Mouse (Mus musculus) layer of hippocampus, adult 2 months (tissue): ENCODE measurements at regions not wholly inside any gene's neighbourhood (a gene's known extent, or its start where the extent isn't known, plus 50 kb on each side); places are given as distances from the start of the nearest gene placed in this dataset.

Source experiments
- DNase-seq, 2 experiments: peaks; one replicate each; pipeline ENCODE4 v3.0.0; 2022; ENCODE audit warnings: low spot score in 2 of 2
- H3K27ac ChIP-seq: fragments of 200-600 bp; 2 replicates; pipeline ENCODE4 v1.8.1; 2022
- H3K4me3 ChIP-seq: fragments of 200-600 bp; 2 replicates; pipeline ENCODE4 v1.8.1; 2022; ENCODE audit warnings: mild to moderate bottlenecking
- CTCF ChIP-seq: fragments of 200-600 bp; conservative IDR thresholded peaks from 2 replicates; pipeline ENCODE4 v1.8.1; 2022; ENCODE audit warnings: antibody characterized with exemption, mild to moderate bottlenecking, moderate library complexity

GRCm38 (mm10) chr11:19521721-19522120, 402.5 kb upstream of the Spred2 start:
- Histone ChIP-seq H3K27ac (no peak overlapping the region), H3K4me3 (no peak overlapping the region)
- no peak for TF ChIP-seq CTCF
- no peak for DNase-seq

- TF ChIP-seq CTCF, result no peak
- H3K27ac ChIP-seq, result no peak overlapping the region
- no peak overlapping the region for H3K4me3 ChIP-seq
- DNase-seq, result peak in 1 of 2 experiments; percentile 8
These were observed 400.2 kb upstream of the Spred2 start for GRCm38 (mm10) chr11:19523853-19524487.

GRCm38 (mm10) chr11:19529126-19529525, 395.0 kb upstream of the Spred2 start:
- Histone ChIP-seq H3K27ac (no peak overlapping the region), H3K4me3 (no peak overlapping the region)
- no peak for TF ChIP-seq CTCF
- DNase-seq, result no peak

- Histone ChIP-seq H3K27ac (no peak overlapping the region), H3K4me3 (no peak overlapping the region)
- TF ChIP-seq CTCF, result no peak
- no peak for DNase-seq
These were observed 393.5 kb upstream of the Spred2 start for GRCm38 (mm10) chr11:19530652-19531051.

GRCm38 (mm10) chr11:19531255-19532003, 392.7 kb upstream of the Spred2 start:
- H3K27ac ChIP-seq, result no peak overlapping the region
- no peak for DNase-seq
- H3K4me3 ChIP-seq, result no peak overlapping the region
- no peak for TF ChIP-seq CTCF

GRCm38 (mm10) chr11:19532867-19533266, 391.3 kb upstream of the Spred2 start:
- TF ChIP-seq CTCF, result no peak

GRCm38 (mm10) chr11:19533701-19534100, 390.5 kb upstream of the Spred2 start:
- peak; percentile 34; the same call in 1 of the 2 replicates for TF ChIP-seq CTCF
- no peak for DNase-seq
- H3K27ac ChIP-seq, result no peak overlapping the region
- H3K4me3 ChIP-seq, result no peak overlapping the region

More at GRCm38 (mm10) chr11:19532867-19533266, 391.3 kb upstream of the Spred2 start:
- no peak for DNase-seq
- Histone ChIP-seq H3K4me3 (no peak overlapping the region), H3K27ac (no peak overlapping the region)

GRCm38 (mm10) chr11:19535215-19535614, 389.0 kb upstream of the Spred2 start:
- TF ChIP-seq CTCF, result peak; percentile 48
- DNase-seq, result no peak

GRCm38 (mm10) chr11:19546226-19546625, 377.9 kb upstream of the Spred2 start:
- H3K4me3 ChIP-seq, result no peak overlapping the region
- H3K27ac ChIP-seq, result no peak overlapping the region
- DNase-seq, result no peak
- no peak for TF ChIP-seq CTCF

More at GRCm38 (mm10) chr11:19535215-19535614, 389.0 kb upstream of the Spred2 start:
- Histone ChIP-seq H3K27ac (no peak overlapping the region), H3K4me3 (no peak overlapping the region)

GRCm38 (mm10) chr11:19554316-19554946, 369.7 kb upstream of the Spred2 start:
- Histone ChIP-seq H3K27ac (no peak overlapping the region), H3K4me3 (no peak overlapping the region)
- TF ChIP-seq CTCF, result no peak
- no peak for DNase-seq

GRCm38 (mm10) chr11:19554947-19555770, 369.0 kb upstream of the Spred2 start:
- Histone ChIP-seq H3K4me3 (no peak overlapping the region), H3K27ac (no peak overlapping the region)
- DNase-seq, result no peak
- no peak for TF ChIP-seq CTCF

GRCm38 (mm10) chr11:19560452-19560851, 363.7 kb upstream of the Spred2 start:
- Histone ChIP-seq H3K4me3 (no peak overlapping the region), H3K27ac (no peak overlapping the region)
- no peak for DNase-seq
- no peak for TF ChIP-seq CTCF

- no peak for DNase-seq
- no peak overlapping the region for H3K27ac ChIP-seq
- TF ChIP-seq CTCF, result no peak
These were observed 361.5 kb upstream of the Spred2 start for GRCm38 (mm10) chr11:19562668-19563067.

More at GRCm38 (mm10) chr11:19562668-19563067, 361.5 kb upstream of the Spred2 start:
- no peak overlapping the region for H3K4me3 ChIP-seq
